Mouse (Mus musculus) G1E (cell line): ENCODE measurements around the gene Galntl6. TPM values are rescaled to one million over a fixed set of nuclear protein-coding genes. Genes with fewer than 3 reads are reported as not detected.

Source experiments
- ATAC-seq: 2 replicates; pipeline ENCODE4 v1.8.0; 2016; ENCODE audit warnings: mild to moderate bottlenecking; ENCODE audit not compliant: insufficient number of reproducible peaks, poor library complexity, low FRiP score, severe bottlenecking; ENCODE audit errors: extremely low read depth
- DNase-seq: peaks from one replicate; pipeline ENCODE4 v3.0.0; 2012; ENCODE audit warnings: low spot score
- H3K27me3 ChIP-seq: 2 replicates; pipeline ENCODE4 v1.6.1; 2012; ENCODE audit warnings: mild to moderate bottlenecking, low read length, inconsistent platforms; ENCODE audit not compliant: insufficient read depth
- H3K36me3 ChIP-seq: replicated peaks from 2 replicates; pipeline ENCODE3; 2012; ENCODE audit warnings: mild to moderate bottlenecking, inconsistent platforms
- H3K4me1 ChIP-seq: 2 replicates; pipeline ENCODE4 v1.6.1; 2012; ENCODE audit warnings: low read depth, low read length, inconsistent platforms, mixed read lengths; ENCODE audit not compliant: insufficient read depth
- H3K4me3 ChIP-seq: 2 replicates; pipeline ENCODE4 v1.5.1; 2012; ENCODE audit warnings: low read depth, mild to moderate bottlenecking, inconsistent platforms, low read length, moderate library complexity, mixed read lengths
- H3K9me3 ChIP-seq: replicated peaks from 2 replicates; pipeline ENCODE4 v1.6.1; 2012; ENCODE audit warnings: inconsistent platforms
- CTCF ChIP-seq: IDR thresholded peaks from 2 replicates; pipeline ENCODE4 v1.5.1; 2012; ENCODE audit warnings: low read depth, low read length, inconsistent platforms, mixed read lengths
- GATA1 ChIP-seq: IDR thresholded peaks from 2 replicates; pipeline ENCODE4 v1.6.1; 2012; ENCODE audit warnings: borderline replicate concordance, low read length, inconsistent platforms, mixed read lengths
- GATA2 ChIP-seq: IDR thresholded peaks from 2 replicates; pipeline ENCODE4 v1.6.1; 2012; ENCODE audit warnings: low read depth, low read length, inconsistent platforms, borderline replicate concordance
- POLR2AphosphoS5 ChIP-seq: IDR thresholded peaks from 2 replicates; pipeline ENCODE4 v1.6.1; 2012; ENCODE audit warnings: low read depth, low read length, inconsistent platforms; ENCODE audit not compliant: insufficient replicate concordance
- TAL1 ChIP-seq: conservative IDR thresholded peaks from 2 replicates; pipeline ENCODE4 v1.6.1; 2012; ENCODE audit warnings: low read depth, low read length, inconsistent platforms, mixed read lengths
- polyA plus RNA-seq: library from polyadenylated mRNA; stranded (reverse); fragments of >175 nt; gene quantifications from 2 replicates; pipeline ENCODE4 v1.2.3, GENCODE M21; 2012
- total RNA-seq, 2 experiments: library from RNA; stranded (forward) in 1 of 2; stranded (reverse) in 1 of 2; fragments of 200-1000 nt in 1 of 2; fragments of >200 nt in 1 of 2; fragmentation: Nextera tagmentation in 1 of 2; gene quantifications; 2 replicates each; pipeline ENCODE4 v1.2.3; 2014 to 2017

The Galntl6 gene
- total and polyA plus RNA-seq, 3 experiments: 0.05 TPM; not detected in 2

DNA sequence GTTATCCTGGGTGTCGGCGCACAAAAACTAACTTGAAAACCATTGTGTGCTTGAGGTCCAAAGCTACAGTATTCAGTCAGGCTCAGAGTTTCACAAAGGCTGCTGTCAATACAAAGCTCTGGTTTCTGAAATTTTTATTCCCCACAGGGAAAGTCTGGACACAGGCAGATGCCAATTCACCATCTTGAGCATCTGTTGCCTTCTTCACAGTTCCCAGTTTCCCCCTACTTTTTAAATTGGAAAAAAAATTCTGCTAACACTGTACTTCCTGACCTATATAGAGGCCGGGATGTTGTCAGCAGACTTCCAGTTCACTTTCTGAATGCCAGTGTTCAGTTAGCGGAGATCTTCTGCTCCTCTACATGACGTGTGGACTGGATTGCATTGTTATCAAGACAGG lies 1020.3 kb downstream of the Galntl6 start:
- Histone ChIP-seq H3K4me1 (no peaks in the 10 kb centered on the region), H3K36me3 (no peaks in the 10 kb centered on the region), H3K27me3 (no peaks in the 10 kb centered on the region), H3K4me3 (no peak overlapping the region), H3K9me3 (no peaks in the 10 kb centered on the region)
- TF ChIP-seq CTCF: no peak
- no peak for TF ChIP-seq TAL1
- no peak for TF ChIP-seq GATA1
- TF ChIP-seq GATA2: no peak
- TF ChIP-seq POLR2AphosphoS5: no peak
- ATAC-seq (no peak), DNase-seq (no peak)

- Histone ChIP-seq H3K27me3 (no peaks in the 10 kb centered on the region), H3K9me3 (no peaks in the 10 kb centered on the region), H3K4me1 (no peaks in the 10 kb centered on the region), H3K36me3 (no peaks in the 10 kb centered on the region), H3K4me3 (no peak overlapping the region)
- ATAC-seq (no peak), DNase-seq (no peak)
- TF ChIP-seq GATA1 (no peak), TAL1 (no peak), CTCF (no peak), POLR2AphosphoS5 (no peak), GATA2 (no peak)
Observed at GRCm38 (mm10) chr8:57890159-57890558, 1022.3 kb downstream of the Galntl6 start.

GRCm38 (mm10) chr8:57888831-57889230 lies 1023.6 kb downstream of the Galntl6 start:
- ATAC-seq (no peak), DNase-seq (no peak)
- no peaks in the 10 kb centered on the region for H3K9me3 ChIP-seq
- TF ChIP-seq GATA1 (no peak), TAL1 (no peak), GATA2 (no peak), CTCF (no peak), POLR2AphosphoS5 (no peak)
- no peak overlapping the region for H3K4me3 ChIP-seq
- H3K36me3 ChIP-seq: no peaks in the 10 kb centered on the region
- no peaks in the 10 kb centered on the region for H3K27me3 ChIP-seq
- H3K4me1 ChIP-seq: no peaks in the 10 kb centered on the region

DNA sequence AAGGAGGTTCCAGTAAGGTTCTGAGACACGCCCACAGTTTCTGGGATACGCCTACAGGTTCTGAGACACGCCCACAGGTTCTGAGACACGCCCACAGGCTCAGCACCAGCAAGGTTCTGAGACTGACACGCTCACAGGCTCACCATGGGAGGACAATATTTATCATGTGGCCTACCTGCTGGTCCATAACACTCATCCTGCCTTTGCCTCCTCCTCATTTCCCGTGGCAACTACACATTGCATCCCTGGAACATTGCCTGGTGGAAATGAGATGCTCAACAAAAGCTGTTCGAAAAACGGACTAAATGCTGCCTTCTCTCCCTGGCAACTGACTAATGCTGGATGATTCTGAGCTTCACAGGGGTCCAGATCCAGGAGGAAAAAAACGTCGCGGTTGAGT lies 1033.0 kb downstream of the Galntl6 start:
- no peaks in the 10 kb centered on the region for H3K36me3 ChIP-seq
- H3K9me3 ChIP-seq: no peaks in the 10 kb centered on the region
- DNase-seq (no peak), ATAC-seq (peak; percentile 8; the same call in 1 of the 2 replicates)
- peaks cover 4% of the 10 kb centered on the region; the same call in 1 of the 2 replicates for H3K27me3 ChIP-seq
- no peak for TF ChIP-seq GATA2
- TF ChIP-seq GATA1: no peak
- no peak for TF ChIP-seq POLR2AphosphoS5
- TF ChIP-seq TAL1: no peak
- TF ChIP-seq CTCF: no peak
- H3K4me3 ChIP-seq: no peak overlapping the region
- H3K4me1 ChIP-seq: 0 out of 2 replicates have a peak, but pooled peaks cover 4% of the 10 kb centered on the region

GRCm38 (mm10) chr8:57849074-57849473 lies 1063.4 kb downstream of the Galntl6 start:
- Histone ChIP-seq H3K27me3 (peaks cover 9% of the 10 kb centered on the region), H3K4me3 (no peak overlapping the region)
- ATAC-seq: no peak

DNA sequence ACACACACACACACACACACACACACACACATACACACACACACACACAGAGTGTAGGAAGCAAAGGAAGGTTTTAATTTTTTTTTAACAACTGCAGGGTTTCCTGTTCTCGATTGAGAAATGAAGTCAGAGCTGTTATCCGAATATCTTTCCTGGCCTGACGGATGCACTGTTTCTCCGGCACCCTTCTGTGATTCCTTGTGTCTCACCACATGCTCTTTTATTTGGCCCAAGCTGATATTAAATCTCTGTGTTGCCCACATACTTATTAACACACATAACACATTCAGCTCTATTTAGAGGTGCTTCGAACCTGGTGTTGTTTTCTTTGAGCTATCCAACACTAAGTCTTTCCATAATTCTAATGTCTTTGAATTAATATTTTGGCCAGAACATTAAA lies 1069.0 kb downstream of the Galntl6 start:
- ATAC-seq (no peak), DNase-seq (no peak)
- Histone ChIP-seq H3K27me3 (peaks cover 4% of the 10 kb centered on the region; the same call in 1 of the 2 replicates), H3K36me3 (no peaks in the 10 kb centered on the region), H3K4me3 (no peak overlapping the region), H3K4me1 (no peaks in the 10 kb centered on the region), H3K9me3 (no peaks in the 10 kb centered on the region)
- no peak for TF ChIP-seq CTCF
- no peak for TF ChIP-seq POLR2AphosphoS5
- no peak for TF ChIP-seq GATA1
- no peak for TF ChIP-seq TAL1
- no peak for TF ChIP-seq GATA2

More at GRCm38 (mm10) chr8:57849074-57849473, 1063.4 kb downstream of the Galntl6 start:
- no peaks in the 10 kb centered on the region for H3K4me1 ChIP-seq
- no peaks in the 10 kb centered on the region for H3K36me3 ChIP-seq
- DNase-seq: no peak
- no peaks in the 10 kb centered on the region for H3K9me3 ChIP-seq
- TF ChIP-seq CTCF: no peak
- TF ChIP-seq TAL1: no peak
- TF ChIP-seq GATA1: no peak
- TF ChIP-seq GATA2: no peak
- no peak for TF ChIP-seq POLR2AphosphoS5
